Mouse (Mus musculus): Measurements from ENCODE around the gene Zbtb40. TPM values are rescaled to one million over a fixed set of nuclear protein-coding genes. Genes with fewer than 3 reads are reported as not detected.

Zbtb40 gene
- polyA plus RNA-seq, 1 experiment from 2014 or later = 6.6 TPM

DNA sequence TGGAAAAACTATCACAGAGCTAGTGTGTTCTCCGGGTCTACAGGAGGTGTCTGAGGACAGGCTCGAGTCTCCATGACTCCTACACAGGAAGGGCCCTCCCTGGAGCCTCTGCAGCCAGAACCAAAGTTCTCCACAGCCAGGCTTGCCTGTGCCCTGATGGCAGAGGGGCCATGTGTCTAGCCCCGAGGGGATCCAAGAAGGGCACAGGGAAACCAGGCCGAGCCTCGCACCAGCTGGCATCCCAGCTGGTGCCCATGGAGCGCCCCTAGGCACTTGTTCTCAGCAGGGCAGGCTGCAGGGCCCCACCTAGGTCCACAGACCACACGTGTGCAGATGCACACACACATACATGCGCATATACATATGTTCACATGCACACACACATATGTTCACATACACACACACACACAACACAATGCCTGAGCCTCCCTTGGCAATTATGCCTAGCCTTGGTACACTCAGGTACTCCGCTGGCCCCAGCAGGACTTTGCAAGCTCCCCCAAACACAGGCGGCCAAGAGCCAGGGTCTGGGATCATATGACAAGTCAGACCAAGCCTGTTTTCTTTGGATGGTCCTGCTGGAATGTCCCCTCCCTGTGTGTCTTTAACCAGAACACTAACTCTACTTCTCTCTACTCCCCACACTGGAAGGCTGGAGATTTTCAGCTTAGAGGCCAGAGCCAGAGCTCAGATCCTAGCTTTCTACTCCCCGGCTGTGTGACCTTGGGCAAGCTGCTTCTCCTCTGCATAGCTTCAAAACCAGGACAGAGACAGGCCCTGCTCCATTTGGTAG lies 103.8 kb downstream of the Zbtb40 start:
- no peak for ATAC-seq (ENCODE audit: low FRiP score)
- no peak overlapping the region for H3K4me3 ChIP-seq (replicated peaks)
- no peak overlapping the region for H3K9ac ChIP-seq
- no peaks in the 10 kb centered on the region for H3K36me3 ChIP-seq (replicated peaks)
- H3K27me3 ChIP-seq = peaks cover 46% of the 10 kb centered on the region
- no peaks in the 10 kb centered on the region for H3K9me3 ChIP-seq
- WGBS = 80% methylated on average over 11 of the region's 11 CpGs
- H3K4me2 ChIP-seq = no peak overlapping the region
- H3K4me1 ChIP-seq = peaks cover 35% of the 10 kb centered on the region
- no peak overlapping the region for H3K27ac ChIP-seq

GRCm38 (mm10) chr4:136943175-136943574 lies 105.4 kb downstream of the Zbtb40 start:
- H3K4me1 ChIP-seq = peaks cover 26% of the 10 kb centered on the region
- H3K9me3 ChIP-seq = no peaks in the 10 kb centered on the region
- no peak overlapping the region for H3K4me2 ChIP-seq
- H3K27ac ChIP-seq = no peak overlapping the region
- peaks cover 45% of the 10 kb centered on the region for H3K27me3 ChIP-seq
- no peak overlapping the region for H3K4me3 ChIP-seq (replicated peaks)
- 32% methylated on average over 13 of the region's 13 CpGs for WGBS
- ATAC-seq (ENCODE audit: low FRiP score) = no peak
- H3K36me3 ChIP-seq (replicated peaks) = no peaks in the 10 kb centered on the region
- no peak overlapping the region for H3K9ac ChIP-seq

- Histone ChIP-seq H3K27me3 (peaks cover 41% of the 10 kb centered on the region), H3K36me3 (replicated peaks) (no peaks in the 10 kb centered on the region), H3K4me2 (no peak overlapping the region), H3K9me3 (no peaks in the 10 kb centered on the region), H3K9ac (no peak overlapping the region), H3K27ac (no peak overlapping the region), H3K4me3 (replicated peaks) (no peak overlapping the region), H3K4me1 (peaks cover 26% of the 10 kb centered on the region)
- 30% methylated on average over 18 of the region's 18 CpGs for WGBS
- no peak for ATAC-seq (ENCODE audit: low FRiP score)
Observed at GRCm38 (mm10) chr4:136942761-136943160, 105.8 kb downstream of the Zbtb40 start.

DNA sequence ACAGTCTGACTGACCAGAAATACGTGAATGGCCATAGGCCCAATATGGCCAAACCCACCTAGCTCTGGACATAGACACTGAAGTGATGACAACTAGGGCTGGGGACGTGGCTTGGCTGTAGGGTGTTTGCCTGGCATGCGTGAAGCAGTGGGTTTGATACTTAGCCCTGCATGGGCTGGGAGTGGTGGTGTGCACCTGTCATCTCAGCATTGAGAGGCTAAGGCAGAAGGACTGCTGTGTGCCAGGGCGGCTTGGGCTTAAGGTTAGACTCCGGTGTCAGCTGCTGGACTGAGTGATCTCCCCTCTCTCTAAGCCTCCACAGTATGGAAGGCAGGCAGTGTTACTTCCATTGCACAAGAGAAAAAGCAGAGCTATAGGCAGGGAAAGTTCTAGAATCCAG lies 110.7 kb downstream of the Zbtb40 start:
- Histone ChIP-seq H3K27me3 (peaks cover 21% of the 10 kb centered on the region; the same call in 1 of the 2 replicates), H3K4me3 (replicated peaks) (no peak overlapping the region), H3K9ac (no peak overlapping the region), H3K27ac (no peak overlapping the region), H3K4me2 (no peak overlapping the region), H3K4me1 (peaks cover 18% of the 10 kb centered on the region), H3K36me3 (replicated peaks) (no peaks in the 10 kb centered on the region), H3K9me3 (no peaks in the 10 kb centered on the region)
- 93% methylated on average over 5 of the region's 5 CpGs for WGBS
- no peak for ATAC-seq (ENCODE audit: low FRiP score)

DNA sequence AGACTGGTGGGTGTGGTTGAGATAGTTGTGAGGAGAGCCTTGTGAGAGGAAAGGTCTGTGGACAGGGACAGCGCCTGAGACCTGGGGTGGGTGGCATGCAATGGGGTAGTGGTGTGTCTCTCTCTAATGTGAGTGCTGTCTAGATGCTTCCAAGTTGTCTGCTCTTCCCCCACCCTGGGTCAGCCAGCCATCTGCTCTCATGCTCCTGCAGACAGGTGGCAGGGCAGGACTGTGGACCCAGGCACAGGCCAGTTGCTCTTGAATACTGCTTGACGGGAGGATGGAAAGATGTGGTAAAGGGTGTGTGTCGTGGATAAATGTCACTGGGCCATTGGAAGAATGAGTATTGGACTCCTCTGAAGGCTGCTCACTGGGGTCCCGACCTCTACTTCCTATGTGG lies 111.3 kb downstream of the Zbtb40 start:
- no peak for ATAC-seq (ENCODE audit: low FRiP score)
- Histone ChIP-seq H3K4me1 (peaks cover 12% of the 10 kb centered on the region), H3K36me3 (replicated peaks) (no peaks in the 10 kb centered on the region), H3K4me2 (no peak overlapping the region), H3K4me3 (replicated peaks) (no peak overlapping the region), H3K9me3 (no peaks in the 10 kb centered on the region), H3K9ac (no peak overlapping the region), H3K27ac (no peak overlapping the region), H3K27me3 (peaks cover 16% of the 10 kb centered on the region; the same call in 1 of the 2 replicates)
- 73% methylated on average over 4 of the region's 4 CpGs for WGBS

DNA sequence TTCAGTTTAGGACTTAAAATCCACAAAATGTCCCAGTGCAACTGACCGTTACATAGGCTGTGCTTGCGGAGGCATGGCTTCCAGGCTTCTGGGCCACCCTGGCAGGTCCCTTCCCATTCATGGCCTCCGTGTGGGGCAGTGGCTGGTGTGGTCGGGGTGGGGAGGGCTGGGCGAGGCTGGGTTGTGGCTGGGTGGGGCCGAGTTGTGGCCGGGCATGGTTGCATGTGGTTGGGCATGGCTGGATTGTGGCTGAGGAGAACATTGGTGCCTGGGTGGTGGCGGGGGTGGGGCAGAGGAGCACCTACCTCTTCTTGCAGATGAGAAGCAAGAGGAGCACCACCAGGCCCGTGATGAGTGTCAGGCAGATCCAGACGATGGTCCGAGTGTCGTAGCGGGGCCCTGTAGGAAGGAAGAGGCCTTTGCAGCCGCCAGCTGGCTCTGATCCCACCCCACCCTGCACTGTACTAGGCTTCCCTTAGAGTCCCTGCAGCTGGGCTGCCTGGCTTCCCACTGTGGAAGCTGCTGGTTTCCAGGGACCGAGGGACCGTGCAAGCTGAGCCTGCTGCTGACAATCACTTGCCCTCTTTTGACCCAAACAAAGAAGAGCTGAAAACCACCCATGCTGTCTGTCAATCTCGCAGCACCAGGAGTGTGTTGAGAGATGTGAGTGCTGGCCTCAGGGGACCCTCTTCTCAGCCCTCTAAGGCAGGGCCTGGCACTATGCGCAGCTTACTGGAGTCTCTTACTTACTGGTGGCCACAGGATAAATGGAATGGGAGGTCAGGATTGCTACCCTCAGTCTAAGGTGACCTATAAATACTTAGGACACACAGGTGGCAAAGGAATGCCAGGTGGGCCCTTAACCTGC lies 113.6 kb downstream of the Zbtb40 start:
- peaks cover 15% of the 10 kb centered on the region; the same call in 1 of the 2 replicates for H3K27me3 ChIP-seq
- no peaks in the 10 kb centered on the region for H3K36me3 ChIP-seq (replicated peaks)
- no peak overlapping the region for H3K4me2 ChIP-seq
- no peaks in the 10 kb centered on the region for H3K9me3 ChIP-seq
- ATAC-seq (ENCODE audit: low FRiP score) = no peak
- H3K9ac ChIP-seq = no peak overlapping the region
- H3K4me3 ChIP-seq (replicated peaks) = no peak overlapping the region
- no peak overlapping the region for H3K27ac ChIP-seq
- H3K4me1 ChIP-seq = peaks cover 11% of the 10 kb centered on the region
- WGBS = 51% methylated on average over 18 of the region's 18 CpGs

GRCm38 (mm10) chr4:136930474-136930873 lies 118.1 kb downstream of the Zbtb40 start:
- no peak for ATAC-seq (ENCODE audit: low FRiP score)
- H3K27ac ChIP-seq = no peak overlapping the region
- H3K4me2 ChIP-seq = no peak overlapping the region
- no peaks in the 10 kb centered on the region for H3K9me3 ChIP-seq
- H3K4me1 ChIP-seq = peaks cover 22% of the 10 kb centered on the region
- peaks cover 34% of the 10 kb centered on the region for H3K27me3 ChIP-seq
- no peak overlapping the region for H3K9ac ChIP-seq
- H3K4me3 ChIP-seq (replicated peaks) = no peak overlapping the region
- 90% methylated on average over 8 of the region's 8 CpGs for WGBS
- no peaks in the 10 kb centered on the region for H3K36me3 ChIP-seq (replicated peaks)

Other genes with a start within 250 kb of the Zbtb40 start
- gene Ephb2, start 212.8 kb downstream of the Zbtb40 start, polyA plus RNA-seq (2016; fragmentation: Nextera tagmentation; extraction: Ambion mirVana) = 20.3 and 30.2 TPM in 2 replicates
- gene C1qb, start 162.6 kb downstream of the Zbtb40 start, polyA plus RNA-seq (2016; fragmentation: Nextera tagmentation; extraction: Ambion mirVana) = 16.0 and 18.8 TPM in 2 replicates
- gene C1qc, start 155.7 kb downstream of the Zbtb40 start, polyA plus RNA-seq (2016; fragmentation: Nextera tagmentation; extraction: Ambion mirVana) = 9.5 and 10.2 TPM in 2 replicates
- gene C1qa, start 150.0 kb downstream of the Zbtb40 start, polyA plus RNA-seq (2016; fragmentation: Nextera tagmentation; extraction: Ambion mirVana) = 10.0 and 12.0 TPM in 2 replicates
- gene Epha8, start 92.0 kb downstream of the Zbtb40 start, polyA plus RNA-seq (2016; fragmentation: Nextera tagmentation; extraction: Ambion mirVana) = 1.3 and 1.8 TPM in 2 replicates
- 0.36 and 0.52 TPM in 2 replicates for gene Wnt4, start 228.7 kb upstream of the Zbtb40 start, polyA plus RNA-seq (2016; fragmentation: Nextera tagmentation; extraction: Ambion mirVana)

All from forebrain, embryonic 12.5 days (tissue).